ENCODE assay signal across 7 mouse cellular contexts in the genomic region with DNA sequence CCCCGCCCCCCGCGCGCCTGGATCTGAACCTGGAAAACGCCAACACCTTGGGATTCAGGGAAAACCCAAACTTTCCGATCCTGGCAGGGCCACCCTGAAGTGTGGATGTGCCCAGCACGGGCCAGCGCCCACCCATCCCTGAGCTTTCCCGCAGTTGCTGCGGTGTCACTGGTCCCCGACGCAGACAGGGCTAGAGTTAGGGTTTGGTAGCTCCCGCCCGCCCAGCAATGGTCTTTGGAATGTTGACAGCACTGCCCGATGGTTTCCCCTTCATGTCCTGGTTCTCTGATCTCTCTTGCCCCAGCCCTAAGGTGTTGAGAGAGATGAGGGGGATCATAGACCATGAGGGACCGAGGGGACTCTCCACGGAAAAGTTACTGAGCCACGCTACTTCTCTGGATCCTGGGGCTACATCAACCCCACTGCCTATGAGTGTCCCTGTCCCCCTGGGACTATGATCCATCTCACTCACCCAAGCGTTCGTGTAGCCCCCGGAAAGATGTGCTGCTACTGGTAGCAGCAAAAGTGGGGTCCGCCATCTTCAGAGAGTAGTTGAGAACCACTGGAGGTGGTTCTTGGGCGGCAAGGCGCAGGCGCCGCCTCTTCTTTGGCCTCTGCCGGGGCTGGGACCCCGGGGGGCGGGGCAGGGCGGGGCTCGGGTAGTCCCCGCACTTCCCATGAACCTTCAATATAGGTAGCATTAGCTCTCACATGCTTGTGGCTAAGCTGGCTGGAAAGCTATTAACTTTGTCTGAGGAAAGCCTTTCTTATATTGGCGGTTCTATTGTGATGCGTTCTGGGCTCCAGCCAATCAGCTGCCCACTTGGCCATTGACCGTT. TPM values are rescaled to one million over a fixed set of nuclear protein-coding genes. Genes with fewer than 3 reads are reported as not detected.
DNase-seq lines count a peak whose midpoint lies in the region; ATAC-seq and TF ChIP-seq lines count a peak whose summit lies in the region.

A gene (minus strand): TSS at position 562 of the 839 bp plus-strand sequence.

- peak within 1 kb of the TSS; percentile 70 for H3K4me2 ChIP-seq in kidney, embryonic 16.5 days (replicated peaks; ENCODE audit: low read depth, low read length)

- H3K27ac ChIP-seq in bone marrow, adult 2 months (ENCODE audit: control insufficient read depth, insufficient read depth, low read depth, low read length, poor library complexity) = no peak within 1 kb of the TSS
- no peak within 1 kb of the TSS for H3K27ac ChIP-seq in kidney, embryonic 16.5 days (ENCODE audit: low read length)

- no peaks in the 10 kb centered on the region for H3K9me3 ChIP-seq in kidney, embryonic 16.5 days (ENCODE audit: low read length)

- H3K9ac ChIP-seq in kidney, embryonic 16.5 days (replicated peaks; ENCODE audit: low read length) = peak within 1 kb of the TSS; percentile 63

- ATAC-seq in kidney, embryonic 16.5 days (ENCODE audit: low FRiP score, low TSS enrichment) = peak; percentile 67

- peak; percentile 45 for DNase-seq in Muller cell, postnatal 12 days (ENCODE audit: inconsistent ontology term)
- DNase-seq in gastrocnemius, postnatal 4 days (ENCODE audit: low spot score in 2 of 2) = peak; percentile 11 to 19
- peak; percentile 0 for DNase-seq in lung, postnatal 25 days (ENCODE audit: low spot score)
- DNase-seq in splenic B cell, adult 2 months (ENCODE audit: low read depth, low spot score) = peak; percentile 1
- no peak for DNase-seq in urinary bladder, postnatal 4 days (ENCODE audit: low spot score in 2 of 2)

- WGBS in bone marrow, adult 2 months = 14% methylated on average over 33 of the region's 35 CpGs
- WGBS in kidney, embryonic 16.5 days = 24% methylated on average over 34 of the region's 35 CpGs

- no peaks in the 10 kb centered on the region for H3K27me3 ChIP-seq in kidney, embryonic 16.5 days (ENCODE audit: insufficient read depth, low read length)
- no peaks in the 10 kb centered on the region for H3K27me3 ChIP-seq in splenic B cell, adult 2 months (ENCODE audit: control insufficient read depth, insufficient read depth, low read length, poor library complexity, severe bottlenecking)

- no peaks in the 10 kb centered on the region; the same call in 1 of the 2 replicates for H3K4me1 ChIP-seq in bone marrow, adult 2 months (ENCODE audit: control insufficient read depth, insufficient read depth, low read length)
- no peaks in the 10 kb centered on the region for H3K4me1 ChIP-seq in kidney, embryonic 16.5 days (ENCODE audit: insufficient read depth, low read length)

- H3K36me3 ChIP-seq in kidney, embryonic 16.5 days (ENCODE audit: insufficient read depth, low read length) = no peaks in the 10 kb centered on the region
- no peaks in the 10 kb centered on the region for H3K36me3 ChIP-seq in splenic B cell, adult 2 months (ENCODE audit: control insufficient read depth, insufficient read depth, low read length, poor library complexity, severe bottlenecking)

- peak within 1 kb of the TSS; percentile 65 for H3K4me3 ChIP-seq in bone marrow, adult 2 months (replicated peaks; ENCODE audit: control insufficient read depth, low read depth, low read length)
- peak within 1 kb of the TSS; percentile 54 for H3K4me3 ChIP-seq in kidney, embryonic 16.5 days (ENCODE audit: low read length)

- no peak for TF ChIP-seq CTCF in bone marrow, adult 2 months (IDR thresholded peaks at IDR 0.05; ENCODE audit: control insufficient read depth, insufficient read depth, low read length)

- no peak for TF ChIP-seq POLR2A in bone marrow, adult 2 months (IDR thresholded peaks at IDR 0.05; ENCODE audit: borderline replicate concordance, control insufficient read depth, low read depth, low read length)

RNA-seq across cellular contexts. Expression of the gene that starts here (rescaled TPM):
- 1.9 and 2.2 TPM in 2 replicates for polyA plus RNA-seq in bone marrow, adult 2 months (2011; ENCODE audit: insufficient read depth, insufficient read length, low replicate concordance, missing spikeins)
- total RNA-seq in gastrocnemius, postnatal 4 days (2021) = 1 to 10 TPM; 3.0 to 3.8 TPM
- polyA plus RNA-seq in kidney, embryonic 16.5 days (2015; fragmentation: Nextera tagmentation; extraction: Ambion mirVana) = 1.5 and 1.6 TPM in 2 replicates

Comparison
In these comparisons a context has a peak if more than half of its experiments do, and no peak if none do; other contexts are left out.
1. DNase-seq: peak in Muller cell, postnatal 12 days (single experiment), gastrocnemius, postnatal 4 days (2 of 2), lung, postnatal 25 days (single experiment) and splenic B cell, adult 2 months (single experiment); none in urinary bladder, postnatal 4 days (0 of 2).